Mouse (Mus musculus) ES-Bruce4 (cell line): Measurements from ENCODE around the gene Cep78.
A peak's percentile ranks its signal among the peaks of the same experiment; 100 is the strongest.

ENCODE experiments used
- CTCF ChIP-seq: IDR thresholded peaks from one replicate; pipeline ENCODE4 v1.8.1; 2011; ENCODE audit warnings: low read depth, low read length
- POLR2A ChIP-seq: IDR thresholded peaks from one replicate; pipeline ENCODE4 v1.8.1; 2011; ENCODE audit warnings: low read length; ENCODE audit not compliant: insufficient read depth

DNA sequence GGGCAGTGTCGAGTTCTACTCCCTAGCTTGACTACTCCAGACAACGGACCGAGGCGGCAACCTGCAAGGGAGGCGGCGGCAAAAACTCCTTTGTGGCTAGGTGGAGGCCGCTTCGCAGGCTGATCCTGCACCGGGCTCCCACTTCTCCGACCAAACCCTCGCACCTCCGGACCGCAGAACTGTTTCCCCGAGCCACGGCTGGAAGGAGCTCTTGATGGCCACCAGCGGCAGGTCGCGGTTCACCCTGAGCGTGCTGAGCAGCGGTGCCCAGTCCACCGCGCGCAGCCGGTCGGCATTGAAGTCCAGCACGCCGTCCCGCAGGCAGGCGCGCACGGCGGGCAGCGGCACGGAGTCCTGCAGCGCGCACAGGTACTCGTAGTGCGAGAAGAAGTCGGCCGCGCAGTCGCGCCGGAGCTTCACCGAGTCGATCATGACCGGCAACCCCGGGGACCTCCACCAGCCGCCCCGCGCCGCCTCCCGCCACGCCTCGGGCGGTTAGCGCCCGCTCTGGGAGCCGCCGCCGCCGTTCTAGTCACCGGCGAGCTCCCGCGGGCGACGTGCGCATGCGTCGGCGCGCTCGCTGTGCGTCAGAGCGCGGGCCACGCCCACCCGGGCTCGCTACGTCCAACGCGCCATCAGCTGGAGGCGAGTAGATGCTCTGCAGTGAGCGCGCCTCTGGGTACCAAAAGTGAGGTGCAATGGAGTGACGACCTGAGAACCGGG lies at the start of gene Cep78:
- TF ChIP-seq POLR2A, result peak; percentile 94
- no peak for TF ChIP-seq CTCF
